Mouse (Mus musculus) liver, embryonic 11.5 days (tissue): ENCODE results near the gene Vps45. TPM values are rescaled to one million over a fixed set of nuclear protein-coding genes. Genes with fewer than 3 reads are reported as not detected.

Experiments used
- ATAC-seq: fragments of 200-750 bp; cut with Nextera tagmentation; replicated peaks from 2 replicates; pipeline ENCODE4 v1.8.0; 2017; ENCODE audit warnings: moderate number of reproducible peaks, mild to moderate bottlenecking, moderate TSS enrichment, moderate library complexity; ENCODE audit not compliant: low FRiP score
- DNase-seq: peaks from one replicate; pipeline ENCODE4 v3.0.0-alpha.2; 2017; ENCODE audit warnings: low spot score
- H3K27ac ChIP-seq: fragments of 300-500 bp; sonication (generic); 2 replicates; pipeline ENCODE4 v1.5.1; 2014; ENCODE audit warnings: mild to moderate bottlenecking, low read depth, low read length, control low read depth
- H3K27me3 ChIP-seq: fragments of 300-500 bp; sonication (generic); replicated peaks from 2 replicates; pipeline ENCODE4 v1.6.1; 2014; ENCODE audit warnings: low read length, mixed read lengths; ENCODE audit not compliant: control insufficient read depth, insufficient read depth
- H3K36me3 ChIP-seq: fragments of 300-500 bp; sonication (generic); 2 replicates; pipeline ENCODE4 v1.6.1; 2014; ENCODE audit warnings: mild to moderate bottlenecking, low read length, moderate library complexity, mixed read lengths; ENCODE audit not compliant: control insufficient read depth, insufficient read depth
- H3K4me1 ChIP-seq: fragments of 300-500 bp; sonication (generic); replicated peaks from 2 replicates; pipeline ENCODE4 v1.6.1; 2014; ENCODE audit warnings: low read length, mixed read lengths; ENCODE audit not compliant: control insufficient read depth, insufficient read depth
- H3K4me2 ChIP-seq: fragments of 300-500 bp; sonication (generic); 2 replicates; pipeline ENCODE4 v1.6.1; 2014; ENCODE audit warnings: mild to moderate bottlenecking, control low read depth, moderate library complexity
- H3K4me3 ChIP-seq: fragments of 300-500 bp; sonication (generic); 2 replicates; pipeline ENCODE4 v1.5.1; 2014; ENCODE audit warnings: low read depth, low read length, control low read depth
- H3K9ac ChIP-seq: fragments of 300-500 bp; sonication (generic); 2 replicates; pipeline ENCODE4 v1.6.1; 2014; ENCODE audit warnings: low read depth, low read length, control low read depth
- H3K9me3 ChIP-seq: fragments of 300-500 bp; sonication (generic); 2 replicates; pipeline ENCODE4 v1.6.1; 2016; ENCODE audit warnings: low read length, inconsistent platforms, mixed read lengths; ENCODE audit not compliant: control insufficient read depth
- WGBS: fragments of 180-500 bp; shearing (Covaris S2); extraction: QIAGEN DNeasy Blood & Tissue Kit; methylation state at CpG from one replicate; pipeline ENCODE4 v1.1.7; 2014; 5-methylcytosine and 5-hydroxymethylcytosine counted together
- polyA plus RNA-seq: library from polyadenylated mRNA; unstranded; fragments of >200 nt; fragmentation: Nextera tagmentation; extraction: Ambion mirVana; gene quantifications from 2 replicates; pipeline ENCODE4 v1.2.1, GENCODE M21; 2014

Vps45 gene
- polyA plus RNA-seq, 1 experiment from 2014 or later = 18.5 TPM

DNA sequence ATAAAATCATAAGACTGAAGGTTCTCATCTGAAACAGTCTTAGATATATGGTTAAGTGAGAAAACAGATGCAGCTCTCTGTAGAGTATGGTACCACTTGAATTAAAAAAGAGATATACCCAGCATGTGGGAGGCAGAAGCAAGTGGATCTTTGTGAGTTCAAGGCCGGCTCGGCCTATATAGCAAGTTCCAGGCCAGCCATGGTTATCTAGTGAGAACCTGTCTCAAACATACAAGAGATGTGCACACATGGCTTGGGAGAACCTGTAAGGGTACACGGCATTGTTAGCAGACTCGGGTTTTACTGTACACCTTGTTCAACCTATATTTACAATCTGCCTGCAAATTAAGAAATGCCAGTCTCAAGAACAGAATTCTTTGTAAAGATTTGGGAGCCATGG, 19.4 kb downstream of the Vps45 start:
- Histone ChIP-seq H3K4me3 (no peak overlapping the region), H3K9me3 (no peaks in the 10 kb centered on the region), H3K4me1 (no peaks in the 10 kb centered on the region), H3K4me2 (no peak overlapping the region), H3K27me3 (no peaks in the 10 kb centered on the region), H3K36me3 (no peaks in the 10 kb centered on the region), H3K9ac (no peak overlapping the region), H3K27ac (no peak overlapping the region)
- DNase-seq = no peak
- ATAC-seq = no peak
- WGBS = 90% methylated on average over 4 of the region's 4 CpGs

- 83% methylated on average over 5 of the region's 5 CpGs for WGBS
- Histone ChIP-seq H3K27ac (no peak overlapping the region), H3K4me3 (no peak overlapping the region), H3K36me3 (no peaks in the 10 kb centered on the region), H3K9me3 (no peaks in the 10 kb centered on the region), H3K4me2 (no peak overlapping the region), H3K27me3 (no peaks in the 10 kb centered on the region), H3K4me1 (no peaks in the 10 kb centered on the region), H3K9ac (no peak overlapping the region)
- ATAC-seq = no peak
- no peak for DNase-seq
Observed at GRCm38 (mm10) chr3:96038156-96038555, 20.1 kb downstream of the Vps45 start.

GRCm38 (mm10) chr3:96036796-96037195, 21.5 kb downstream of the Vps45 start:
- Histone ChIP-seq H3K4me1 (no peaks in the 10 kb centered on the region), H3K36me3 (no peaks in the 10 kb centered on the region), H3K9me3 (no peaks in the 10 kb centered on the region), H3K4me3 (no peak overlapping the region), H3K4me2 (no peak overlapping the region), H3K27me3 (no peaks in the 10 kb centered on the region), H3K27ac (no peak overlapping the region), H3K9ac (no peak overlapping the region)
- DNase-seq = no peak
- 85% methylated on average over 6 of the region's 6 CpGs for WGBS
- no peak for ATAC-seq

GRCm38 (mm10) chr3:96033046-96033445, 25.2 kb downstream of the Vps45 start:
- H3K27ac ChIP-seq = no peak overlapping the region
- H3K4me1 ChIP-seq = no peaks in the 10 kb centered on the region
- H3K36me3 ChIP-seq = no peaks in the 10 kb centered on the region
- no peak overlapping the region for H3K4me2 ChIP-seq
- H3K9ac ChIP-seq = no peak overlapping the region
- DNase-seq (no peak), ATAC-seq (no peak)
- H3K4me3 ChIP-seq = no peak overlapping the region
- H3K9me3 ChIP-seq = no peaks in the 10 kb centered on the region
- WGBS = 79% methylated on average over 4 of the region's 4 CpGs
- no peaks in the 10 kb centered on the region for H3K27me3 ChIP-seq

DNA sequence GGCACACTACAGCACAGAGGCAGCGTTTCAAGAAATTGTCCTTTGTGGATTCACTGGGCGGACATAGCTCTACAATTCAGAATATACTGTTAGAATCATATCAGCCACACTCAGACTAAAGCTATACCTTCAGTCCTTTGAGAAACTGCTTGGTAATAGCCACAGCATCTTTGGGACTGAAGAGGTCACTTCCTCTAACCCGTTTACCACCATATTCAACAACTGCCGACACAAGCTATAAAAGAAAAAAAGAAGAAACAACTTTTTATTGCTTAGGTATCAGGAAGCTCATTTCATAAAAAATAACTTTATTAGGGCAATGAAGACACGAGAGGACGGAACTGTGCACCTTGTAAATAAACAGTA, 25.6 kb downstream of the Vps45 start:
- 81% methylated on average over 6 of the region's 6 CpGs for WGBS
- Histone ChIP-seq H3K9me3 (no peaks in the 10 kb centered on the region), H3K4me1 (no peaks in the 10 kb centered on the region)

DNA sequence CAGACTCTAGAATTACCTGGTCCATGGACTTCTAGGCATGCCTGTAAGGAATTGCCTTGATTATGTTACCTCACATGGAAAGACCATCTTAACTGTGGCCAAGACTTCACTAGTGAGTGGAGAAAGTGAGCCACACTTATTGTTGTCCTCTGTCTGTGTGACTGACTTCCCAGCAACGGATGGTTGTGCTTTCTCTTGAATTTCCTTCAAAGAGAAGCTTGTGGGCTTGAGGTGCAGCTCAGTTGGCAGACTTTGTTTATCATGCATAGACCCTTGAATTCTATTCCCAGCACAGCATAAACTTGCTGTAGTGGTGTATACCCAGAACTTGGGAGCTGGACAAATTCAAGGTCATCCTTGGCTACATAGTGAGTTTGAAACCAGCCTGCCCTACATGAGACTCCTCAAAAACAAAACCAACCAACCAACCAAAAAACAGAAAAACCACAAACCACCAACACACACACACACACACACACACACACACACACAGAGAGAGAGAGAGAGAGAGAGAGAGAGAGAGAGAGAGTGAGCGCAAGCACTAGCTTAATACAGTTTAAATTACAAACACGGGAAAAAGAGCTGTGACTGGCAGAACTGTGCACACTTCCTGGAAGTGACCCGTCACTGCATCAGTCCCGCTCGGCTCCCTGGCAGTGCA, 26.1 kb downstream of the Vps45 start:
- H3K9me3 ChIP-seq = no peaks in the 10 kb centered on the region
- DNase-seq (no peak), ATAC-seq (no peak)
- no peaks in the 10 kb centered on the region for H3K36me3 ChIP-seq
- WGBS = 72% methylated on average over 6 of the region's 6 CpGs
- H3K4me1 ChIP-seq = no peaks in the 10 kb centered on the region
- H3K4me2 ChIP-seq = no peak overlapping the region
- H3K9ac ChIP-seq = no peak overlapping the region
- H3K27ac ChIP-seq = no peak overlapping the region
- H3K27me3 ChIP-seq = no peaks in the 10 kb centered on the region
- H3K4me3 ChIP-seq = no peak overlapping the region

More for the DNA sequence above, 25.6 kb downstream of the Vps45 start:
- no peak overlapping the region for H3K27ac ChIP-seq
- H3K36me3 ChIP-seq = no peaks in the 10 kb centered on the region
- H3K4me3 ChIP-seq = no peak overlapping the region
- no peak for DNase-seq
- no peaks in the 10 kb centered on the region for H3K27me3 ChIP-seq
- no peak overlapping the region for H3K9ac ChIP-seq
- H3K4me2 ChIP-seq = no peak overlapping the region
- no peak for ATAC-seq

- no peak overlapping the region for H3K4me3 ChIP-seq
- no peak overlapping the region for H3K9ac ChIP-seq
- 94% methylated on average over 11 of the region's 11 CpGs for WGBS
Observed at GRCm38 (mm10) chr3:96029766-96030165, 28.5 kb downstream of the Vps45 start.

GRCm38 (mm10) chr3:96029336-96029735, 28.9 kb downstream of the Vps45 start:
- Histone ChIP-seq H3K4me3 (no peak overlapping the region), H3K27me3 (no peaks in the 10 kb centered on the region)

More at GRCm38 (mm10) chr3:96029766-96030165, 28.5 kb downstream of the Vps45 start:
- ATAC-seq = no peak
- no peaks in the 10 kb centered on the region for H3K4me1 ChIP-seq
- no peaks in the 10 kb centered on the region for H3K9me3 ChIP-seq
- no peaks in the 10 kb centered on the region for H3K27me3 ChIP-seq
- no peak overlapping the region for H3K27ac ChIP-seq
- no peaks in the 10 kb centered on the region for H3K36me3 ChIP-seq
- H3K4me2 ChIP-seq = no peak overlapping the region
- no peak for DNase-seq

DNA sequence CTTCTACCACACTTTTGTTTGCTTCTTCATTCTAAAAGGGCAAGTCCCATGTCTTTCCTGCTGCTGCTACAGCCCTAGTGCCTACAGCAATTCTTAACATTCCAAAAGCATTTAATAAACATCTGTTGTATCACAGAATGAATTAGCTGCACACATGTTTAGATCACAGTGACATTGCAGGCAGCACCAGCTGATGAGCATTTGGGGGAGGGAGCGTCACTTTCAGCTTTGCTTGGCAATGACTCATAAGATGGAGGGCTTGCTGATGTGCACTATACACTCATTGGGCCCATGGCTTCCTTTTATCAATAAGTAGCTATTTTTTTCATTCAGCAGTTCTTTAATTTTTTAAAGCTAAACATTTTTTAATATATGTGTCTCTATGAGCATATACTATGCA, 30.4 kb downstream of the Vps45 start:
- H3K27ac ChIP-seq = no peak overlapping the region
- no peaks in the 10 kb centered on the region for H3K4me1 ChIP-seq
- H3K27me3 ChIP-seq = no peaks in the 10 kb centered on the region
- ATAC-seq = no peak
- H3K4me3 ChIP-seq = no peak overlapping the region
- no peaks in the 10 kb centered on the region for H3K36me3 ChIP-seq
- H3K9me3 ChIP-seq = no peaks in the 10 kb centered on the region
- DNase-seq = no peak
- no peak overlapping the region for H3K9ac ChIP-seq
- no peak overlapping the region for H3K4me2 ChIP-seq
- WGBS = 88% methylated on average over 1 of the region's 1 CpGs

More at GRCm38 (mm10) chr3:96029336-96029735, 28.9 kb downstream of the Vps45 start:
- DNase-seq = no peak
- Histone ChIP-seq H3K9me3 (no peaks in the 10 kb centered on the region), H3K9ac (no peak overlapping the region), H3K36me3 (no peaks in the 10 kb centered on the region), H3K4me2 (no peak overlapping the region), H3K4me1 (no peaks in the 10 kb centered on the region), H3K27ac (no peak overlapping the region)
- no peak for ATAC-seq
- WGBS = 95% methylated on average over 3 of the region's 3 CpGs
